9 mouse cellular contexts compared by ENCODE assay signal in genomic region chr12:84010201-84010600, GRCm38 (mm10). TPM values are rescaled to one million over a fixed set of nuclear protein-coding genes. Genes with fewer than 3 reads are reported as not detected.
DNase-seq lines count a peak whose midpoint lies in the region; ATAC-seq and TF ChIP-seq lines count a peak whose summit lies in the region.
"Had no signal": no experiment of that assay in that cellular context is flagged by ENCODE, and none has a peak within 500 bp of the region (broad histone marks: within the 10 kb centered on the region; RNA-seq: fewer than 3 reads in every experiment).

No protein-coding gene starts in this region.

- peaks cover 5% of the 10 kb centered on the region; the same call in 1 of the 2 replicates for H3K4me1 ChIP-seq in lung, postnatal 0 days (ENCODE audit: insufficient read depth, low read depth, low read length)
- no peaks in the 10 kb centered on the region; the same call in 1 of the 2 replicates for H3K4me1 ChIP-seq in liver, embryonic 12.5 days
- H3K4me1 ChIP-seq in stomach, embryonic 16.5 days (ENCODE audit: control insufficient read depth, insufficient read depth, low read length) = no peaks in the 10 kb centered on the region

- no peak overlapping the region for H3K27ac ChIP-seq in gastrocnemius, adult 2 months
- no peak overlapping the region for H3K27ac ChIP-seq in lung, postnatal 0 days (ENCODE audit: low read length)
- H3K27ac ChIP-seq in liver, embryonic 12.5 days = no peak overlapping the region
- no peak overlapping the region for H3K27ac ChIP-seq in stomach, embryonic 16.5 days (ENCODE audit: low read length)

- no peaks in the 10 kb centered on the region for H3K27me3 ChIP-seq in lung, postnatal 0 days (replicated peaks; ENCODE audit: insufficient read depth, low read length)
- peaks cover 47% of the 10 kb centered on the region for H3K27me3 ChIP-seq in liver, embryonic 12.5 days (replicated peaks)
- no peaks in the 10 kb centered on the region for H3K27me3 ChIP-seq in stomach, embryonic 16.5 days (ENCODE audit: control insufficient read depth, insufficient read depth, low read length)

- no peak for ATAC-seq in lung, postnatal 0 days
- no peak for ATAC-seq in liver, embryonic 12.5 days
- no peak for ATAC-seq in stomach, embryonic 16.5 days (ENCODE audit: insufficient read depth, low FRiP score)

- 52% methylated on average over 3 of the region's 3 CpGs for WGBS in lung, postnatal 0 days
- 69% methylated on average over 3 of the region's 3 CpGs for WGBS in liver, embryonic 12.5 days (ENCODE audit: insufficient replicate concordance)
- whole genome bisulfite sequencing in stomach, embryonic 16.5 days = 71% methylated on average over 3 of the region's 3 CpGs

- H3K36me3 ChIP-seq in lung, postnatal 0 days (ENCODE audit: insufficient read depth, low read length) = no peaks in the 10 kb centered on the region
- no peaks in the 10 kb centered on the region for H3K36me3 ChIP-seq in liver, embryonic 12.5 days
- no peaks in the 10 kb centered on the region for H3K36me3 ChIP-seq in stomach, embryonic 16.5 days (ENCODE audit: control insufficient read depth, insufficient read depth, low read length)

- H3K9ac ChIP-seq in lung, postnatal 0 days (replicated peaks; ENCODE audit: low read depth) = peak overlapping the region; percentile 48; the same call in 1 of the 2 replicates
- H3K9ac ChIP-seq in liver, embryonic 12.5 days = no peak overlapping the region
- H3K9ac ChIP-seq in stomach, embryonic 16.5 days (ENCODE audit: low read length) = peak overlapping the region; percentile 68; the same call in 1 of the 2 replicates

- H3K4me3 ChIP-seq in gastrocnemius, adult 2 months = peak overlapping the region; percentile 69
- peak overlapping the region; percentile 41 for H3K4me3 ChIP-seq in lung, postnatal 0 days (ENCODE audit: low read depth, low read length)
- H3K4me3 ChIP-seq in liver, embryonic 12.5 days = peak overlapping the region; percentile 46
- peak overlapping the region; percentile 49 for H3K4me3 ChIP-seq in stomach, embryonic 16.5 days (replicated peaks; ENCODE audit: low read length)

- TF ChIP-seq CTCF in gastrocnemius, adult 2 months (IDR thresholded peaks at IDR 0.05) = no peak
- TF ChIP-seq CTCF in lung, postnatal 0 days (IDR thresholded peaks at IDR 0.05) = no peak

- intact Hi-C loops in gastrocnemius, adult 2 months (cut with DNase I) = no loop called here

- no peak for DNase-seq in gastrocnemius, adult 2 months
- DNase-seq in gastrocnemius, postnatal 25 days = no peak
- no peak for DNase-seq in lung, postnatal 0 days (ENCODE audit: low spot score)
- DNase-seq in lung, adult 18-20 months = no peak
- no peak for DNase-seq in natural killer cell, adult 2 months (ENCODE audit: low spot score in 2 of 2)
- no peak for DNase-seq in urinary bladder, postnatal 10 days (ENCODE audit: low spot score)

- no peak for TF ChIP-seq EP300 in lung, postnatal 0 days (IDR thresholded peaks at IDR 0.05)

- no peaks in the 10 kb centered on the region for H3K9me3 ChIP-seq in lung, postnatal 0 days (ENCODE audit: low read length)
- H3K9me3 ChIP-seq in liver, embryonic 12.5 days (replicated peaks) = no peaks in the 10 kb centered on the region
- H3K9me3 ChIP-seq in stomach, embryonic 16.5 days (replicated peaks; ENCODE audit: control insufficient read depth, low read length) = no peaks in the 10 kb centered on the region

- H3K4me2 ChIP-seq in lung, postnatal 0 days (replicated peaks; ENCODE audit: low read depth, low read length) = peak overlapping the region; percentile 55
- H3K4me2 ChIP-seq in liver, embryonic 12.5 days = peak overlapping the region; percentile 56
- H3K4me2 ChIP-seq in stomach, embryonic 16.5 days (ENCODE audit: low read depth, low read length) = peak overlapping the region; percentile 45

RNA-seq across cellular contexts. Expression of gene Acot1, which starts 0.9 kb away (rescaled TPM):
- total RNA-seq in gastrocnemius, adult 2 months (2021) = 1 to 10 TPM; 2.2 to 3.9 TPM
- total RNA-seq in gastrocnemius, postnatal 25 days (2021) = 1 to 10 TPM in 1 of 2 experiments, under 1 TPM in 1; 0.83 to 4.1 TPM
- 164 and 195 TPM in 2 replicates for polyA plus RNA-seq in lung, postnatal 0 days (2015; fragmentation: Nextera tagmentation; extraction: Ambion mirVana)
- 26.6 and 31.3 TPM in 2 replicates for polyA plus RNA-seq in liver, embryonic 12.5 days (2016; fragmentation: Nextera tagmentation; extraction: Ambion mirVana)
- 37.4 and 48.4 TPM in 2 replicates for polyA plus RNA-seq in stomach, embryonic 16.5 days (2015; fragmentation: Nextera tagmentation; extraction: Ambion mirVana)

RNA-seq across cellular contexts. Expression of gene Acot2, which starts 22.5 kb away (rescaled TPM):
- 10 to 100 TPM; 11.7 to 22.1 TPM for total RNA-seq in gastrocnemius, adult 2 months (2021)
- 10 to 100 TPM; 12.6 to 13.9 TPM for total RNA-seq in gastrocnemius, postnatal 25 days (2021)
- 79.7 and 99.8 TPM in 2 replicates for polyA plus RNA-seq in lung, postnatal 0 days (2015; fragmentation: Nextera tagmentation; extraction: Ambion mirVana)
- polyA plus RNA-seq in liver, embryonic 12.5 days (2016; fragmentation: Nextera tagmentation; extraction: Ambion mirVana) = 15.1 and 15.2 TPM in 2 replicates
- polyA plus RNA-seq in stomach, embryonic 16.5 days (2015; fragmentation: Nextera tagmentation; extraction: Ambion mirVana) = 23.7 and 24.9 TPM in 2 replicates

RNA-seq across cellular contexts. Expression of gene Heatr4, which starts 25.5 kb away (rescaled TPM):
- not detected for total RNA-seq in gastrocnemius, adult 2 months (2021)
- total RNA-seq in gastrocnemius, postnatal 25 days (2021) = not detected
- not detected in 2 replicates for polyA plus RNA-seq in lung, postnatal 0 days (2015; fragmentation: Nextera tagmentation; extraction: Ambion mirVana)
- not detected in 2 replicates for polyA plus RNA-seq in liver, embryonic 12.5 days (2016; fragmentation: Nextera tagmentation; extraction: Ambion mirVana)
- polyA plus RNA-seq in stomach, embryonic 16.5 days (2015; fragmentation: Nextera tagmentation; extraction: Ambion mirVana) = 0.05 and 0.10 TPM in 2 replicates
- total RNA-seq: gastrocnemius, postnatal 36 days had no signal

RNA-seq across cellular contexts. Expression of gene Acot4, which starts 28.0 kb away (rescaled TPM):
- total RNA-seq in gastrocnemius, adult 2 months (2021) = under 1 TPM; 0.05 to 0.08 TPM
- total RNA-seq in gastrocnemius, postnatal 25 days (2021) = under 1 TPM; 0.05 to 0.43 TPM
- polyA plus RNA-seq in lung, postnatal 0 days (2015; fragmentation: Nextera tagmentation; extraction: Ambion mirVana) = 0.12 and 0.13 TPM in 2 replicates
- polyA plus RNA-seq in liver, embryonic 12.5 days (2016; fragmentation: Nextera tagmentation; extraction: Ambion mirVana) = 6.4 and 6.6 TPM in 2 replicates
- 1.7 and 2.2 TPM in 2 replicates for polyA plus RNA-seq in stomach, embryonic 16.5 days (2015; fragmentation: Nextera tagmentation; extraction: Ambion mirVana)

RNA-seq across cellular contexts. Expression of gene Gm49366, which starts 28.5 kb away (rescaled TPM):
- total RNA-seq in gastrocnemius, adult 2 months (2021) = not detected
- not detected for total RNA-seq in gastrocnemius, postnatal 25 days (2021)
- not detected in 2 replicates for polyA plus RNA-seq in lung, postnatal 0 days (2015; fragmentation: Nextera tagmentation; extraction: Ambion mirVana)
- polyA plus RNA-seq in liver, embryonic 12.5 days (2016; fragmentation: Nextera tagmentation; extraction: Ambion mirVana) = not detected in 2 replicates
- not detected in 2 replicates for polyA plus RNA-seq in stomach, embryonic 16.5 days (2015; fragmentation: Nextera tagmentation; extraction: Ambion mirVana)
- total RNA-seq: gastrocnemius, postnatal 36 days had no signal
